Mouse (Mus musculus): ENCODE measurements around the gene Dnajc12. TPM values are rescaled to one million over a fixed set of nuclear protein-coding genes. Genes with fewer than 3 reads are reported as not detected.

Gene Dnajc12
- 6.6 TPM for polyA plus RNA-seq (2017; shearing (Covaris generic))

DNA sequence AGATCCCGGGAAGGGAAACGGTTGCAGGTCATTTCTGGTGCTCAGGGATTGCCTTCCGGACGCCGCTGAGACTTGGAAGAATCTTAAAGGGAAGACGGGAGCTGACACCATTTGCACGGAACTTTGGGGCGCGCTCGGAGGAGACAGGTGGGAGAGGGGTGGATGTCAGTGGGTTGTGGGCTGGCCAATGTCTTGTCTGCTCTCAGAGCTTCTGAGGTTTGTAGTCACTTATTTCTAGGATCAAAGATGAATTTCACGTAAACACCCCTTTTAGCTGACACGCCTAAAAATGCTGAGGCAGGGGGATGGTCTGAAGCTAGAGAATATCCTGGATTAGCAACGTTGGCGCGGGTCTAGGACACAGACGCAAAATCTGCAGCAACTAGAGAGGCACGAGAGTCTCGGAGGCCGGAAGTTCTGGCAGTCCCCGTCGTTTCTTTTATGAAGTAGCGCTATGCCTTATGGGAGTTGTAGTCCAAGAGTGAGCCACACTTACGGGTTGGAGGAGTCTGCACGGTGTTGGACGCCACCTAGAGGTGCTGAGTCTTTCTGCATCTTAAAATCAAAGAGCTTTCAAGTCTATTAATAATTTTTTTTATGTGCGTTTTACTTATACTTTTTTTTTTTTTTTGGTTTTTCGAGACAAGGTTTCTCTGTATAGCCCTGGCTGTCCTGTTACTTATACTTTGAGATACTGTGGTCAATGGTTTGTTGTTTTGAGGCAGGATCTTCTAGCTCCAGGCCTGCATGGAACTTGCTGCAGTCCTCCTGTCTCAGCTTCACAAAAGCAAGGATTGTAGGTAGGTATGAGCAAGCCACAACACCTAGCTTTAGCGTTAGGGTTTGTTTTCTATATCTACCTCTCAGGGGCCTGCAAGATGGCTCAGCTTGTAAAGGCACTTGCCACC is at the start of gene Dnajc12:
Gene Dnajc12 (plus strand): TSS at position 72 of the 908 bp plus-strand sequence.

DNA sequence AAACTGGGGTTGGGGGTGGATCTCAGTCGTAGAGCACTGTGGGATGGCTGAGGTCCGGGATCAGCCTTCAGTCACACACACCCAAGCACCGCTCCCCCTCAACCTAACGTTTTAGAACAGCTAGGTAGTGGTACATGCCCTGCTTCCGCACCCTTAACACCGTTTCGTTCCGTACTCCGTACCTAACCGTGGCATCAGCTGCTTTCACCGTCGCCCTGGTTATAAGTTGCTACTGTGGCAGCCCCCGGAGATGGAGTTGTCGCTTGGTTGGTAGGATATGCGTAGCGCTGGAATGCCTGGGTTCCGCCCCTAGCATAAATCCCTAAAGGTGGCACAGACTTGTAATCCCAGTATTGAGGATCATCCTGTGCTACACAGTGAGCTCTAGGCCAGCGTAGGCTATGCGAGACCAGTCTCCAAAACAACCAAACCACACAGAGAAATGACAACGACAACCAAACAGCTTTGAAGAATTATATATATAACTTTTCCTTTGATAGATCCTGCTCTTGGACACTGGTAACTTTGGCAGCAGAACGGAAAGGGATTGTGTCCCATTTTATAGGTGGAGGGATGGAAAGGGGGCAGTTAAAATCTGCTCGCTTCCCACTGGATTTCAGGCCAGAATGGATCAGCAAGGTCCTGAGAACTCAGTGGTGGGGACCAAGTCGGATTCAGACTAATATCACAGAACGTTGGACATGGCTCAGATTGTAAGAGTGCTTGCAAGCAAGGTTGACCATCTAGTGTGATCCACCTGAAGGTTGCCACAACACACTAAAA is 554 bp upstream of the Dnajc12 start, which contains the start of gene Sirt1:
Gene Sirt1 (minus strand): TSS at position 207 of the 783 bp plus-strand sequence.

DNA sequence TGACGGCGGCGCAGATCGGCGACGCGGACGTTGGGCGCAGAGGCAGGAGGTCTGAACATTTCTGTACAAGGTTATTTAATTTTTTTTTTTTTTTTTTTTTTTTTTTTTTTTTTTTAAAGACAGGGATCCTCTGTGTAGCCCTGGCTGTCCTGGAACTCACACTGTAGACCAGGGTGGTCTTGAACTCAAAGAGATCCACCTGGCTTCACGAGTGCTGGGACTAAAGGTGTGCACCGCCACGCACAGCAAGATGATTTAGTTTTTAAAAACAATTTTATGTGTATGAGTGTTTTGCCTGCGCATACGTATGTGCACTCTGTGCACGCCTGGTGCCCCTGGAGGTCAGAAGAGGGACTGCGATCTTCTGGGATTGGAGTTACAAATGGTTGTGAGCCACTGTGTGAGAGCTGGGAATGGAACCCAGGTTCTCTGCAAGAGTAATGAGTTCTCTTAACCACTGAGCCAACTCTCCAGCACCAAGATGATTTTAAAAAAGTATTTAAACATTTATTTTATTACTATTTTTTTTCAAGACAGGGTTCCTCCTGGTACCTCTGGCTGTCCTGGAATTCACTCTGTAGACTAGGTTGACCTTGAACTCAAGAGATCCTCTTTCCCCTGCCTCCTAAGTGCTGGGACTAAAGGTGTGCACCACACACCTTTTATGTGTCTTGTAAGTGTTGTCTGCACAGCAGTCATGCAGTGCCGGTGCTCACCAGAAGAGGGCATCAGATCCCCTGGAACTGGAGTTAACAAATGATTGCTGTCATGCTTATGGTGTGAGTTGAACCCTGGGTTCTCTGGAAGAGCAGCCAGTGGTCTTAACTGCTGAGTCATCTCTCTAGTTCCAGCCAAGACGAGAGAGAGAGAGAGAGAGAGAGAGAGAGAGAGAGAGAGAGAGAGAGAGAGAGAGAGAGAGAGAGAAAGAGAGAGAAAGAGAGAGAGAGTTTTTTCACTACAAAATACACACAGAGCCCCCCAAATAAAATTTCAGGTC is 39.8 kb downstream of the Dnajc12 start, which contains the start of gene Gm7075:
Gene Gm7075 (minus strand): TSS at position 51 of the 997 bp plus-strand sequence.

DNA sequence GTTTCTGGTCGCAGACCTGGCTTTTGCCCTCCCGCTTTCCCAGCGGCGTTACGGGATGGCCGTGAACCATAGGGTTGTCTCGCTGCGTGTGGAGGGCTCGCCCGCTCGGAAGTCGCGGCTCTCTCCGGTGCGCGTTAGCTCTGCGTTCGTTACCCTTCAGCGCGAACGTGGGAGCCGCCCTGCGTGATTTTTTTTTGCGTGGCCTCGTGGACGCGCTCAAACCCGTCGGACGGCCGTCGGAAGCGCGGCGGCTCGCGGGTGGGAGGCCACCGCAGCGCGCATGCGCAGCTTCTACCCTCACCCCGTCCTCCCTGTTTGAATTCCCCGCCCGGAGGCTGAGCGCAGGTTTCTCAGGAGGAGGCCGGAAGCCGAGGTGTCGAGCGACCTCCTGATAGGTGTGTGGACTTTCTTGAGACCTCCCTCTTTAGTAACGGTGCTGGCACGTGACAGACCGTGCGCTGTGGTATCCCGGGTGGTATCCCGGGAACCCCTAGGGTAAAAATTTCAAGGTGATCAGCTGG is 47.6 kb downstream of the Dnajc12 start, which contains the start of gene Ctnna3:
Gene Ctnna3 (plus strand): TSS at position 314 of the 521 bp plus-strand sequence.

Other genes with a start within 250 kb of the Dnajc12 start
- not detected for gene Mypn, start 178.5 kb upstream of the Dnajc12 start, polyA plus RNA-seq (2017; shearing (Covaris generic))
- gene Herc4, start 138.6 kb upstream of the Dnajc12 start, polyA plus RNA-seq (2017; shearing (Covaris generic)), result 164 TPM
- gene Sirt1, start 739 bp upstream of the Dnajc12 start, polyA plus RNA-seq (2017; shearing (Covaris generic)), result 2.9 TPM
- gene Gm7075, start 39.3 kb downstream of the Dnajc12 start, polyA plus RNA-seq (2017; shearing (Covaris generic)), result not detected
- gene Ctnna3, start 47.7 kb downstream of the Dnajc12 start, polyA plus RNA-seq (2017; shearing (Covaris generic)), result 0.07 TPM

All from inflammation-experienced regulatory T-cells, adult 16 weeks (primary cell).